Mouse (Mus musculus): Measurements from ENCODE around the gene Hps4. TPM values are rescaled to one million over a fixed set of nuclear protein-coding genes. Genes with fewer than 3 reads are reported as not detected.

Hps4 gene
- polyA plus RNA-seq, 1 experiment from 2014 or later = 15.3 TPM

GRCm38 (mm10) chr5:112296404-112297181 is 46.3 kb upstream of the Hps4 start:
- no peaks in the 10 kb centered on the region for H3K27me3 ChIP-seq (ENCODE audit: control insufficient read depth, insufficient read depth, low read length)
- TF ChIP-seq CTCF (IDR thresholded peaks at IDR 0.05; ENCODE audit: low read depth) (no peak), EP300 (optimal IDR thresholded peaks at IDR 0.05) (no peak)
- no peaks in the 10 kb centered on the region for H3K4me1 ChIP-seq (replicated peaks; ENCODE audit: control insufficient read depth, insufficient read depth)
- 0 out of 2 replicates have a peak overlapping the region, but pooled peaks have one; percentile 13 for H3K27ac ChIP-seq (replicated peaks)
- H3K36me3 ChIP-seq (ENCODE audit: control insufficient read depth, insufficient read depth, low read length) = no peaks in the 10 kb centered on the region
- no peak for ATAC-seq (ENCODE audit: low FRiP score, low TSS enrichment)
- no peak overlapping the region for H3K4me3 ChIP-seq (ENCODE audit: low read depth, low read length)
- no peak for DNase-seq (ENCODE audit: low spot score)
- H3K4me2 ChIP-seq (replicated peaks; ENCODE audit: low read depth) = no peak overlapping the region
- 51% methylated on average over 6 of the region's 6 CpGs for WGBS
- H3K9ac ChIP-seq (ENCODE audit: low read length) = no peak overlapping the region
- H3K9me3 ChIP-seq (ENCODE audit: control insufficient read depth, low read length) = no peaks in the 10 kb centered on the region

GRCm38 (mm10) chr5:112297257-112297656 is 45.6 kb upstream of the Hps4 start:
- Histone ChIP-seq H3K4me1 (replicated peaks; ENCODE audit: control insufficient read depth, insufficient read depth) (no peaks in the 10 kb centered on the region), H3K4me3 (ENCODE audit: low read depth, low read length) (no peak overlapping the region), H3K27ac (replicated peaks) (0 out of 2 replicates have a peak overlapping the region, but pooled peaks have one; percentile 13), H3K36me3 (ENCODE audit: control insufficient read depth, insufficient read depth, low read length) (no peaks in the 10 kb centered on the region), H3K9me3 (ENCODE audit: control insufficient read depth, low read length) (no peaks in the 10 kb centered on the region), H3K4me2 (replicated peaks; ENCODE audit: low read depth) (no peak overlapping the region), H3K27me3 (ENCODE audit: control insufficient read depth, insufficient read depth, low read length) (no peaks in the 10 kb centered on the region), H3K9ac (ENCODE audit: low read length) (no peak overlapping the region)
- 56% methylated on average over 2 of the region's 2 CpGs for WGBS
- no peak for TF ChIP-seq CTCF (IDR thresholded peaks at IDR 0.05; ENCODE audit: low read depth)
- TF ChIP-seq EP300 (optimal IDR thresholded peaks at IDR 0.05) = no peak
- ATAC-seq (ENCODE audit: low FRiP score, low TSS enrichment) (no peak), DNase-seq (ENCODE audit: low spot score) (no peak)

GRCm38 (mm10) chr5:112298226-112298988 is 44.5 kb upstream of the Hps4 start:
- 81% methylated on average over 12 of the region's 12 CpGs for WGBS
- no peak overlapping the region for H3K9ac ChIP-seq (ENCODE audit: low read length)
- DNase-seq (ENCODE audit: low spot score) (no peak), ATAC-seq (ENCODE audit: low FRiP score, low TSS enrichment) (peak; percentile 52)
- no peaks in the 10 kb centered on the region for H3K27me3 ChIP-seq (ENCODE audit: control insufficient read depth, insufficient read depth, low read length)
- no peak for TF ChIP-seq CTCF (IDR thresholded peaks at IDR 0.05; ENCODE audit: low read depth)
- TF ChIP-seq EP300 (optimal IDR thresholded peaks at IDR 0.05) = no peak
- no peak overlapping the region for H3K4me2 ChIP-seq (replicated peaks; ENCODE audit: low read depth)
- H3K4me1 ChIP-seq (replicated peaks; ENCODE audit: control insufficient read depth, insufficient read depth) = no peaks in the 10 kb centered on the region
- no peaks in the 10 kb centered on the region for H3K9me3 ChIP-seq (ENCODE audit: control insufficient read depth, low read length)
- H3K36me3 ChIP-seq (ENCODE audit: control insufficient read depth, insufficient read depth, low read length) = no peaks in the 10 kb centered on the region
- no peak overlapping the region; the same call in 1 of the 2 replicates for H3K27ac ChIP-seq (replicated peaks)
- no peak overlapping the region for H3K4me3 ChIP-seq (ENCODE audit: low read depth, low read length)

GRCm38 (mm10) chr5:112299399-112299798 is 43.5 kb upstream of the Hps4 start:
- no peaks in the 10 kb centered on the region for H3K4me1 ChIP-seq (replicated peaks; ENCODE audit: control insufficient read depth, insufficient read depth)
- H3K27ac ChIP-seq (replicated peaks) = no peak overlapping the region
- ATAC-seq (ENCODE audit: low FRiP score, low TSS enrichment) (no peak), DNase-seq (ENCODE audit: low spot score) (no peak)
- TF ChIP-seq EP300 (optimal IDR thresholded peaks at IDR 0.05) (no peak), CTCF (IDR thresholded peaks at IDR 0.05; ENCODE audit: low read depth) (no peak)
- no peak overlapping the region for H3K9ac ChIP-seq (ENCODE audit: low read length)
- H3K36me3 ChIP-seq (ENCODE audit: control insufficient read depth, insufficient read depth, low read length) = peaks cover 3% of the 10 kb centered on the region; the same call in 1 of the 2 replicates
- H3K9me3 ChIP-seq (ENCODE audit: control insufficient read depth, low read length) = no peaks in the 10 kb centered on the region
- H3K27me3 ChIP-seq (ENCODE audit: control insufficient read depth, insufficient read depth, low read length) = no peaks in the 10 kb centered on the region
- WGBS = 81% methylated on average over 4 of the region's 4 CpGs
- no peak overlapping the region for H3K4me3 ChIP-seq (ENCODE audit: low read depth, low read length)
- H3K4me2 ChIP-seq (replicated peaks; ENCODE audit: low read depth) = no peak overlapping the region

- no peaks in the 10 kb centered on the region for H3K27me3 ChIP-seq (ENCODE audit: control insufficient read depth, insufficient read depth, low read length)
- 67% methylated on average over 2 of the region's 2 CpGs for WGBS
Observed at GRCm38 (mm10) chr5:112300112-112300511, 42.8 kb upstream of the Hps4 start.

More at GRCm38 (mm10) chr5:112300112-112300511, 42.8 kb upstream of the Hps4 start:
- no peak overlapping the region for H3K27ac ChIP-seq (replicated peaks)
- H3K4me1 ChIP-seq (replicated peaks; ENCODE audit: control insufficient read depth, insufficient read depth) = no peaks in the 10 kb centered on the region
- peaks cover 3% of the 10 kb centered on the region; the same call in 1 of the 2 replicates for H3K36me3 ChIP-seq (ENCODE audit: control insufficient read depth, insufficient read depth, low read length)
- H3K4me3 ChIP-seq (ENCODE audit: low read depth, low read length) = no peak overlapping the region
- DNase-seq (ENCODE audit: low spot score) (no peak), ATAC-seq (ENCODE audit: low FRiP score, low TSS enrichment) (no peak)
- no peak overlapping the region for H3K9ac ChIP-seq (ENCODE audit: low read length)
- TF ChIP-seq EP300 (optimal IDR thresholded peaks at IDR 0.05) (no peak), CTCF (IDR thresholded peaks at IDR 0.05; ENCODE audit: low read depth) (no peak)
- H3K4me2 ChIP-seq (replicated peaks; ENCODE audit: low read depth) = no peak overlapping the region
- H3K9me3 ChIP-seq (ENCODE audit: control insufficient read depth, low read length) = no peaks in the 10 kb centered on the region

All from stomach, postnatal 0 days (tissue).